Mouse (Mus musculus) CD4-positive, CD25-positive, alpha-beta regulatory T cell (primary cell): ENCODE measurements around the gene Rbm14. TPM values are rescaled to one million over a fixed set of nuclear protein-coding genes. Genes with fewer than 3 reads are reported as not detected.

Experiments
- polyA plus RNA-seq: library from polyadenylated mRNA; unstranded; fragments of 100-300 nt; shearing (Covaris generic); gene quantifications from one replicate; pipeline ENCODE4 v1.2.1, GENCODE M21; 2017

Rbm14 gene
- 62.4 TPM for polyA plus RNA-seq

DNA sequence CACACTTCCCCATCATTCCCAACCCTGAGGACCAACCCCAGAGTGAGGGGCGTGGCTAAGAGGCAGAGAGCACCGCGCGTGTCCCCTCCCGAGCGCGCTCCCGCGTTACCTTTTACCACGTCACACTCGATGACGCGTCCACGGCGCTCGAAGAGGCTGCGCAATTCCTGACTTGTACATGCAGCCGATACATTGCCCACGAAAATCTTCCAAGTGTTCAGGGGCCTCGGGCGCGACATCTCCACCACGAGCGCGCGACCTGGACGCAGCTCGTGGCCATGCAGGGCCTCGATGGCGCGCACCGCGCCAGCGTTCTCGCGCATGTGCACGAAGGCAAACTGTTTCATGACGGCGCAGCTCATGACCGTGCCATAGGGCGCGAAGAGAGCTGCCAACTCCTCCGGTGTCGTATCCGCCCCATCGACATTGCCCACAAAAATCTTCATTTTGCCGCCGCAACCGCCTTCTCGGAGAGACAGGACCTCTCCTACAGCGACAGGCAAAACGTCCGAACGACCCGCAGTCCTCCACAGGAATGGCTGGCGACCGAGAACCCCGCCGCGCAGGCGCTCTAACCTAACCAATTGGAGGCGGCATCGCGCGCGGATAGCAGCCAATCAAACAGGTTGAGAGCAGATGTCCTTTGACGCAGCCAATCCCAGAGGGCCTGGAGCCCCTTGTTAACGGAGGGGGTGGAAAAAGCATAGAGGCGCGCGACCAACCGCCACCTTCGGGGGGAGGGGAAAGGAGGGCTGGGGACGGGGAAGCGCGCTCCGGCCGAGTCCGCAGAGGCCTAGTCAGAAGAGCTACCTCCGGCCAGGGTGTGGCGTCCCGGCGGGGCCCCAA is at the start of gene Rbm14, which contains the start of gene Gm21992:
TSS of gene Rbm14 (minus strand) at position 572 of the 846 bp plus-strand sequence.
TSS of gene Gm21992 (minus strand) at position 550 of the 846 bp plus-strand sequence.

DNA sequence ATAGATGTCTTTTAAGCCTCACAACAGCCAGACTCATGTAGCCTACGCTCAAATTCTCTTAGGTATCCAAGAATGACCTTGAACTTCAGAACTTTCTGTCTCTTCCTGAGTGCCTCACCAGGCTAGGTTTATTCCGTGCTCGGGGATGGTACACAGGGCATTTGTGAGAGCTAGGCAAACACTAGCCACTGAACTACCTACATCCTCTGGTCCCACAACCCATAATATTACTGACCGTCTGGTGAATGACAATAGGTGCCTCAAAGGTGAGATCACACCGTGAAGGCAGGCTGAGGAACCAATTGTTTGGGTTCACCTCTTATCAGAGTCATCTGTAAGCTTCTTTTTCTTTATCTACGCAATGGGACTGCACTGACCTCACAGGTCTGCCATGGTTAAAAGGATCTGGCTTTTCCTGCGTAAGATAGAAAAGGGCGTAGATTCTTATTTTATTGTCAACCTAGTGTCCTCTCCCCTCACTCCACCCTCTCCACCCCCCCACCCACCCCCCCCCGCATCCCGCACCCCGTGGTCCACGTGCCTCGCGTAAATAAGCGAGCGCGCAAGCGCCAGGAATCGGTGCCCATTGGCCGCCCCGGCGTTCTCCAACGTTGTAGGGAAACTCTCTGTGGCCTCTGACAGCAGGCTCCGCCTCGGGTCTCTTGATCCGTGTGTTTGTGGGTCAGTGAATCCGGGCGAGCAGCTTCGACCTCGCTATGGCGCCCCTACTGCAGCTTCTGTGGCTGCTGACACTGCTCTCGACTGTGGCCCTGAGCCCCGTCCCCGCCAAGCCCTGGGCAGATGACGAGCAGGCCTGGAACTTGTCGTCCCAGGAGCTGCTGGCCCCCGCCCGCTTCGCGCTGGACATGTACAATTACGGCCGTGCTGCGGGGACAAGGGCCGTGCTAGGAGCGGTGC is 43.4 kb upstream of the Rbm14 start, which contains the start of gene Ctsf:
TSS of gene Ctsf (plus strand) at position 579 of the 918 bp plus-strand sequence.

GRCm38 (mm10) chr19:4839149-4839548 is 27.7 kb upstream of the Rbm14 start, which contains the start of the genes Ccs and Ccdc87:
TSS of gene Ccs (minus strand) at chr19:4839332.
TSS of gene Ccdc87 (plus strand) at chr19:4839366.

DNA sequence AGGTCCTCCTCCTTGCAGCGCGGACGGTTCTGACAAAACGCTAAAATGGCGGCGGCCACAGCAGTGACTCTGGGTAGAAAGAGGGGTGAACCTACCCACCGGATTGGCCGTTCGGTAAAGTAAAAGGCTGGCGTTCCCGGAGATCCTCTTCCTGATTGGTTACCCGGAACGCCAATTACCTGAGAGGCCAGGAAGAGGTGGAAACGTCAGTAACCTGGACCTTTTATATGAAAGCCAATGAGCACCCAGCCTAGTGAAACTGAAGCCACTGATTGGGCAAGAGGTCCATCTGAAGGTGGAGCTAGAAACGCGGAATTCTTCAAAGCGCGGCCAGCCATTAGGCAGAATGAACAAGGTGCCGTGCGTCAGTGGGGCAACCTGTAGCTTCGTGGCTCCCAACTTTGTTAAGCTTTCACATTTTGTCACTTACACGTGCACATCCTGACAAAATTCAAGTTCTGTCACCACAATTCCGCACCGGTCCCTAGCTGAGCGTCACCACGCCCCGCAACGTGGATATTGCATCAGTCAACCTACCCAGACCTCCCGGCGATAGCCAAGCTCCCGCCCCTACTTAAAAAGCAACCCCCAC is 17.5 kb downstream of the Rbm14 start, which contains the start of gene Rbm4:
TSS of gene Rbm4 (minus strand) at position 71 of the 592 bp plus-strand sequence.

GRCm38 (mm10) chr19:4756193-4756911 is 55.1 kb downstream of the Rbm14 start, which contains the start of gene Rbm4b:
TSS of gene Rbm4b (plus strand) at chr19:4756497.

Other genes starting within 250 kb of the Rbm14 start
- gene Lrfn4, start 196.0 kb downstream of the Rbm14 start, polyA plus RNA-seq, result 1.2 TPM
- 74.5 TPM for gene Rce1, start 186.0 kb downstream of the Rbm14 start, polyA plus RNA-seq
- 0.34 TPM for gene Gm960, start 113.0 kb downstream of the Rbm14 start, polyA plus RNA-seq
- gene Sptbn2, start 100.5 kb downstream of the Rbm14 start, polyA plus RNA-seq, result 0.36 TPM
- 41.6 TPM for gene Rbm4b, start 55.1 kb downstream of the Rbm14 start, polyA plus RNA-seq
- 47.6 TPM for gene Rbm4, start 17.7 kb downstream of the Rbm14 start, polyA plus RNA-seq
- 28.3 TPM for gene Gm21992, start within 50 bp of the Rbm14 start, polyA plus RNA-seq
- gene Ccs, start 27.7 kb upstream of the Rbm14 start, polyA plus RNA-seq, result 128 TPM
- 0.14 TPM for gene Ccdc87, start 27.7 kb upstream of the Rbm14 start, polyA plus RNA-seq
- gene Ctsf, start 43.5 kb upstream of the Rbm14 start, polyA plus RNA-seq, result 2.9 TPM
- gene Actn3, start 66.3 kb upstream of the Rbm14 start, polyA plus RNA-seq, result 0.18 TPM
- gene Zdhhc24, start 67.0 kb upstream of the Rbm14 start, polyA plus RNA-seq, result 7.5 TPM
- gene Bbs1, start 95.0 kb upstream of the Rbm14 start, polyA plus RNA-seq, result 0.79 TPM
- gene Dpp3, start 116.7 kb upstream of the Rbm14 start, polyA plus RNA-seq, result 108 TPM
- 0.56 TPM for gene Peli3, start 131.5 kb upstream of the Rbm14 start, polyA plus RNA-seq
- gene Mrpl11, start 150.5 kb upstream of the Rbm14 start, polyA plus RNA-seq, result 74.6 TPM
- gene Npas4, start 178.7 kb upstream of the Rbm14 start, polyA plus RNA-seq, result 0.71 TPM
- gene Slc29a2, start 212.2 kb upstream of the Rbm14 start, polyA plus RNA-seq, result 2.2 TPM
- gene B4gat1, start 227.2 kb upstream of the Rbm14 start, polyA plus RNA-seq, result 16.9 TPM
- 1.6 TPM for gene AC124502.3, start 227.3 kb upstream of the Rbm14 start, polyA plus RNA-seq
- gene Brms1, start 229.7 kb upstream of the Rbm14 start, polyA plus RNA-seq, result 85.3 TPM
- 0.51 TPM for gene Rin1, start 238.8 kb upstream of the Rbm14 start, polyA plus RNA-seq